Mouse (Mus musculus): ENCODE data around the gene Gja4.

DNA sequence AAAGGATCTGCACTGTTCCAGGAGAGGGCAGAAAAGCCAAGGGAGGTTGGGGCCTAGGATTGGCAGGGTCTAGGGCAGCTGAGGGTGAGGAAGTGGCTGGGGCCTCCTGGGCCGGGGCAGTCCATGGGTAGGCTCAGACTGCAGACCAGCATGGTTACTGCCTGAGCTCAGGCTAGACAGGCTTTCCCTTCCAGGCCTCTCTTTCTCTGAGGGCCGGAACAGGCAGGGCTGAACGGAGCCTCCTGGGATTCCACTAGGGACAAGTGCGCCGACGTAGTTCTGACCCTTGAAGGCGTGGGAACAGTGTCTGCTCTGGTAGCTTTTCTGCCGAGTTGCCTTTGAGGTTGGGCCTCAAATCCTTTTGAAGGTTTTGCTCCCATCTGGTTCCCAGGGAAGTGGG lies 1.9 kb upstream of the Gja4 start:
- TF ChIP-seq CTCF (IDR thresholded peaks at IDR 0.05; ENCODE audit: extremely low read depth, insufficient read depth, insufficient read length, insufficient replicate concordance) (no peak), POLR2A (IDR thresholded peaks at IDR 0.05; ENCODE audit: low read depth, low read length) (no peak)

All from spleen, adult 2 months (tissue).